Mouse (Mus musculus): Measurements from ENCODE around the gene B020004J07Rik. TPM values are rescaled to one million over a fixed set of nuclear protein-coding genes. Genes with fewer than 3 reads are reported as not detected.
"Not testable (repeated sequence)": the region's sequence is repeated elsewhere in the genome, so short reads cannot be mapped to it uniquely, and the experiment has no call there.

The B020004J07Rik gene
- not detected in 2 replicates for total RNA-seq (2017)

- not testable (repeated sequence) for ATAC-seq (ENCODE audit: extremely low read depth, insufficient number of reproducible peaks, low FRiP score, poor library complexity, severe bottlenecking)
These were observed at the start of gene B020004J07Rik for GRCm38 (mm10) chr4:101843923-101844322. TSS of gene B020004J07Rik (minus strand) at chr4:101844023.

GRCm38 (mm10) chr4:101889377-101889776, 45.6 kb upstream of the B020004J07Rik start:
- no peak for ATAC-seq (ENCODE audit: extremely low read depth, insufficient number of reproducible peaks, low FRiP score, poor library complexity, severe bottlenecking)

- ATAC-seq (ENCODE audit: extremely low read depth, insufficient number of reproducible peaks, low FRiP score, poor library complexity, severe bottlenecking) = no peak
These were observed 39.8 kb upstream of the B020004J07Rik start for GRCm38 (mm10) chr4:101883641-101884040.

- ATAC-seq (ENCODE audit: extremely low read depth, insufficient number of reproducible peaks, low FRiP score, poor library complexity, severe bottlenecking) = not testable (repeated sequence)
These were observed 31.9 kb upstream of the B020004J07Rik start for GRCm38 (mm10) chr4:101875687-101876086.

- not testable (repeated sequence) for ATAC-seq (ENCODE audit: extremely low read depth, insufficient number of reproducible peaks, low FRiP score, poor library complexity, severe bottlenecking)
These were observed 28.2 kb upstream of the B020004J07Rik start for GRCm38 (mm10) chr4:101872031-101872430.

- no peak for ATAC-seq (ENCODE audit: extremely low read depth, insufficient number of reproducible peaks, low FRiP score, poor library complexity, severe bottlenecking)
These were observed 18.5 kb upstream of the B020004J07Rik start for GRCm38 (mm10) chr4:101862289-101862688.

GRCm38 (mm10) chr4:101860873-101861272, 17.1 kb upstream of the B020004J07Rik start:
- no peak for ATAC-seq (ENCODE audit: extremely low read depth, insufficient number of reproducible peaks, low FRiP score, poor library complexity, severe bottlenecking)

- ATAC-seq (ENCODE audit: extremely low read depth, insufficient number of reproducible peaks, low FRiP score, poor library complexity, severe bottlenecking) = no peak
These were observed 7.1 kb upstream of the B020004J07Rik start for GRCm38 (mm10) chr4:101850908-101851307.

Other genes starting within 250 kb of the B020004J07Rik start
- gene Leprot, start 196.3 kb downstream of the B020004J07Rik start, total RNA-seq (2017) = 39.5 and 43.5 TPM in 2 replicates
- not detected in 2 replicates for gene Lepr, start 126.6 kb downstream of the B020004J07Rik start, total RNA-seq (2017)
- not detected in 2 replicates for gene C130073F10Rik, start 49.8 kb upstream of the B020004J07Rik start, total RNA-seq (2017)
- not detected in 2 replicates for gene Gm12800, start 65.1 kb upstream of the B020004J07Rik start, total RNA-seq (2017)
- not detected in 2 replicates for gene Gm12794, start 96.4 kb upstream of the B020004J07Rik start, total RNA-seq (2017)
- not detected in 2 replicates for gene Gm12790, start 137.0 kb upstream of the B020004J07Rik start, total RNA-seq (2017)
- gene Gm12789, start 142.6 kb upstream of the B020004J07Rik start, total RNA-seq (2017) = not detected in 2 replicates
- 224 and 238 TPM in 2 replicates for gene Pde4b, start 243.5 kb upstream of the B020004J07Rik start, total RNA-seq (2017)